16 mouse cellular contexts compared by ENCODE assay signal in the genomic region with DNA sequence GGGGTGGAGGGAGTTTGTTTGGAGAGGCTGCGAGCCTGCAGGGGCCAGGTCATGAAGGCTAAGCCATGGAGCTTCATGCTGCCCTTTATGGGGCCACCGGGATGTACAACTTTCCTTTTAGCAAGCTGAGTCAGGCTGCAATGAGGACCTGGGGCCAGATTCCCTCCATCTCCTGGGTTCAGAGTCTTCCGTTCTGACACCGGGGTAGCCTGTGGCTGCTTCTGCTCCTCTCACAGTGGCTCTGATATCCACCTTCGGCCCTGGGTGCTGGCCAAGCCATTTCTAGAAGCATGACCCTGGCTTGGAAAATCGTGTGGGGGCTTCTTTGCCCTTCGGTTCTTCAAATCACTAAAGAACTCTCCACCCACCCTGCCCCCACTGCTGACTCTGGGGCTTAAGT.
"Had no signal": no experiment of that assay in that cellular context is flagged by ENCODE, and none has a peak within 500 bp of the region (broad histone marks: within the 10 kb centered on the region; RNA-seq: fewer than 3 reads in every experiment).

No protein-coding gene starts in this region.

- H3K9me3 ChIP-seq: lung, embryonic 15.5 days; megakaryocyte, embryonic 14.5 days; neural tube, embryonic 12.5 days; neural tube, embryonic 15.5 days had no signal

- H3K9ac ChIP-seq: liver, embryonic 14.5 days; lung, embryonic 15.5 days; neural tube, embryonic 12.5 days; neural tube, embryonic 15.5 days had no signal

- H3K27me3 ChIP-seq: lung, embryonic 15.5 days; megakaryocyte, embryonic 14.5 days; neural tube, embryonic 12.5 days; neural tube, embryonic 15.5 days had no signal

- H3K27ac ChIP-seq: kidney, postnatal 0 days; left cerebral cortex, adult 2 months; liver, embryonic 14.5 days; lung, embryonic 15.5 days; neural tube, embryonic 12.5 days; neural tube, embryonic 15.5 days had no signal

- H3K4me1 ChIP-seq: lung, embryonic 15.5 days; neural tube, embryonic 12.5 days; neural tube, embryonic 15.5 days had no signal

- DNase-seq: kidney, postnatal 4 days; lung, adult 18-20 months; lung, postnatal 10 days; lung, postnatal 36 days; midbrain, embryonic 14.5 days; right cerebral cortex, postnatal 25 days; thymus, postnatal 25 days had no signal

- ATAC-seq: intestine, postnatal 0 days had no signal

- H3K4me2 ChIP-seq: lung, embryonic 15.5 days; midbrain, embryonic 11.5 days; neural tube, embryonic 12.5 days; neural tube, embryonic 15.5 days had no signal

- H3K4me3 ChIP-seq: left cerebral cortex, adult 2 months; lung, embryonic 15.5 days; megakaryocyte, embryonic 14.5 days; neural tube, embryonic 12.5 days; neural tube, embryonic 15.5 days had no signal

- H3K36me3 ChIP-seq: lung, embryonic 15.5 days; neural tube, embryonic 12.5 days; neural tube, embryonic 15.5 days had no signal
